Mouse (Mus musculus) A20 (cell line): Measurements from ENCODE around the gene Trim44.

Source experiments
- DNase-seq: peaks from one replicate; pipeline ENCODE4 v3.0.0-alpha.2; 2011; ENCODE audit warnings: low read depth, low spot score

Gene Trim44

GRCm38 (mm10) chr2:102407363-102408184 lies at the start of gene Trim44:
Gene Trim44 (minus strand): TSS chr2:102407828.
- no peak for DNase-seq

- no peak for DNase-seq
Measured at GRCm38 (mm10) chr2:102455126-102455525, 47.5 kb upstream of the Trim44 start.

- peak; percentile 28 for DNase-seq
Measured at GRCm38 (mm10) chr2:102453447-102453846, 45.8 kb upstream of the Trim44 start.

- DNase-seq: no peak
Measured at GRCm38 (mm10) chr2:102451671-102452549, 44.3 kb upstream of the Trim44 start, which contains the start of gene Fjx1. Gene Fjx1 (minus strand): TSS chr2:102452499.

GRCm38 (mm10) chr2:102450761-102451670 lies 43.4 kb upstream of the Trim44 start:
- DNase-seq: no peak

GRCm38 (mm10) chr2:102450248-102450760 lies 42.7 kb upstream of the Trim44 start:
- no peak for DNase-seq

GRCm38 (mm10) chr2:102449630-102450247 lies 42.1 kb upstream of the Trim44 start:
- DNase-seq: no peak

GRCm38 (mm10) chr2:102449056-102449455 lies 41.4 kb upstream of the Trim44 start:
- DNase-seq: no peak

GRCm38 (mm10) chr2:102447831-102448230 lies 40.2 kb upstream of the Trim44 start:
- DNase-seq: no peak

- no peak for DNase-seq
Measured at GRCm38 (mm10) chr2:102446851-102447250, 39.2 kb upstream of the Trim44 start.

- DNase-seq: no peak
Measured at GRCm38 (mm10) chr2:102437357-102438030, 29.9 kb upstream of the Trim44 start.

- DNase-seq: no peak
Measured at GRCm38 (mm10) chr2:102433879-102434278, 26.3 kb upstream of the Trim44 start.

GRCm38 (mm10) chr2:102431084-102431483 lies 23.5 kb upstream of the Trim44 start:
- no peak for DNase-seq

- no peak for DNase-seq
Measured at GRCm38 (mm10) chr2:102427974-102428373, 20.3 kb upstream of the Trim44 start.

GRCm38 (mm10) chr2:102426434-102426833 lies 18.8 kb upstream of the Trim44 start:
- DNase-seq: no peak

GRCm38 (mm10) chr2:102416149-102416743 lies 8.6 kb upstream of the Trim44 start:
- DNase-seq: no peak

- DNase-seq: no peak
Measured at GRCm38 (mm10) chr2:102412738-102413137, 5.1 kb upstream of the Trim44 start.

- DNase-seq: no peak
Measured at GRCm38 (mm10) chr2:102410615-102411014, 3.0 kb upstream of the Trim44 start.

GRCm38 (mm10) chr2:102409741-102410140 lies 2.1 kb upstream of the Trim44 start:
- DNase-seq: no peak
